Mouse (Mus musculus) telencephalon, adult 2 months (tissue): ENCODE data around the gene Plce1.

ENCODE experiments used
- DNase-seq: peaks from one replicate; pipeline ENCODE4 v3.0.0-alpha.2; 2011; ENCODE audit warnings: low read depth, low spot score

Gene Plce1

GRCm38 (mm10) chr19:38818766-38819426, 338.0 kb downstream of the Plce1 start, which contains the start of gene Noc3l:
TSS of gene Noc3l (minus strand) at chr19:38819237.
- peak; percentile 72 for DNase-seq

- DNase-seq: no peak
These were observed 338.5 kb downstream of the Plce1 start for GRCm38 (mm10) chr19:38819427-38819802.

- DNase-seq: no peak
These were observed 339.4 kb downstream of the Plce1 start for GRCm38 (mm10) chr19:38820186-38820804.

- no peak for DNase-seq
These were observed 352.3 kb downstream of the Plce1 start for GRCm38 (mm10) chr19:38833224-38833623.
